Mouse (Mus musculus): ENCODE data around the gene Treml1. TPM values are rescaled to one million over a fixed set of nuclear protein-coding genes. Genes with fewer than 3 reads are reported as not detected.

Gene Treml1
- polyA plus RNA-seq, 1 experiment from 2014 or later, result 0.18 TPM

GRCm38 (mm10) chr17:48410299-48410785 is 50.6 kb downstream of the Treml1 start:
- no peaks in the 10 kb centered on the region for H3K9me3 ChIP-seq (ENCODE audit: control insufficient read depth, low read length)
- peaks cover 33% of the 10 kb centered on the region for H3K4me1 ChIP-seq (replicated peaks; ENCODE audit: control insufficient read depth, insufficient read depth, low read length)
- 0% methylated on average over 13 of the region's 13 CpGs for WGBS
- ATAC-seq, result peak; percentile 6
- H3K9ac ChIP-seq (replicated peaks; ENCODE audit: low read depth, low read length), result peak overlapping the region; percentile 80
- H3K27ac ChIP-seq (ENCODE audit: low read length), result peak overlapping the region; percentile 98
- no peaks in the 10 kb centered on the region for H3K27me3 ChIP-seq (replicated peaks; ENCODE audit: control insufficient read depth, insufficient read depth, low read length)
- peak overlapping the region; percentile 88 for H3K4me2 ChIP-seq (ENCODE audit: low read length)
- H3K36me3 ChIP-seq (ENCODE audit: control insufficient read depth, insufficient read depth), result no peaks in the 10 kb centered on the region; the same call in 1 of the 2 replicates
- H3K4me3 ChIP-seq (replicated peaks; ENCODE audit: low read length), result peak overlapping the region; percentile 72

GRCm38 (mm10) chr17:48411241-48411640 is 51.5 kb downstream of the Treml1 start:
- H3K4me2 ChIP-seq (ENCODE audit: low read length), result peak overlapping the region; percentile 88
- peak overlapping the region; percentile 72 for H3K4me3 ChIP-seq (replicated peaks; ENCODE audit: low read length)
- ATAC-seq, result no peak
- H3K9ac ChIP-seq (replicated peaks; ENCODE audit: low read depth, low read length), result peak overlapping the region; percentile 80
- no peak overlapping the region for H3K27ac ChIP-seq (ENCODE audit: low read length)
- no peaks in the 10 kb centered on the region; the same call in 1 of the 2 replicates for H3K36me3 ChIP-seq (ENCODE audit: control insufficient read depth, insufficient read depth)
- 38% methylated on average over 8 of the region's 8 CpGs for whole genome bisulfite sequencing
- peaks cover 33% of the 10 kb centered on the region for H3K4me1 ChIP-seq (replicated peaks; ENCODE audit: control insufficient read depth, insufficient read depth, low read length)
- H3K9me3 ChIP-seq (ENCODE audit: control insufficient read depth, low read length), result no peaks in the 10 kb centered on the region
- H3K27me3 ChIP-seq (replicated peaks; ENCODE audit: control insufficient read depth, insufficient read depth, low read length), result no peaks in the 10 kb centered on the region

GRCm38 (mm10) chr17:48416011-48416410 is 56.3 kb downstream of the Treml1 start:
- Histone ChIP-seq H3K27ac (ENCODE audit: low read length) (no peak overlapping the region), H3K4me3 (replicated peaks; ENCODE audit: low read length) (no peak overlapping the region), H3K4me2 (ENCODE audit: low read length) (no peak overlapping the region), H3K36me3 (ENCODE audit: control insufficient read depth, insufficient read depth) (no peaks in the 10 kb centered on the region; the same call in 1 of the 2 replicates), H3K9me3 (ENCODE audit: control insufficient read depth, low read length) (no peaks in the 10 kb centered on the region), H3K4me1 (replicated peaks; ENCODE audit: control insufficient read depth, insufficient read depth, low read length) (peaks cover 11% of the 10 kb centered on the region), H3K27me3 (replicated peaks; ENCODE audit: control insufficient read depth, insufficient read depth, low read length) (no peaks in the 10 kb centered on the region), H3K9ac (replicated peaks; ENCODE audit: low read depth, low read length) (no peak overlapping the region)
- ATAC-seq, result no peak
- 80% methylated on average over 7 of the region's 7 CpGs for WGBS

Other genes with a start within 250 kb of the Treml1 start
- not detected in 2 replicates for gene 9830107B12Rik, start 213.6 kb upstream of the Treml1 start, polyA plus RNA-seq (2015; fragmentation: Nextera tagmentation; extraction: Ambion mirVana)
- gene A530064D06Rik, start 192.6 kb upstream of the Treml1 start, polyA plus RNA-seq (2015; fragmentation: Nextera tagmentation; extraction: Ambion mirVana), result not detected in 2 replicates
- gene Trem1, start 127.1 kb upstream of the Treml1 start, polyA plus RNA-seq (2015; fragmentation: Nextera tagmentation; extraction: Ambion mirVana), result not detected in 2 replicates
- gene Trem3, start 112.1 kb upstream of the Treml1 start, polyA plus RNA-seq (2015; fragmentation: Nextera tagmentation; extraction: Ambion mirVana), result not detected in 2 replicates
- not detected in 2 replicates for gene Treml4, start 95.6 kb upstream of the Treml1 start, polyA plus RNA-seq (2015; fragmentation: Nextera tagmentation; extraction: Ambion mirVana)
- gene Treml2, start 60.4 kb upstream of the Treml1 start, polyA plus RNA-seq (2015; fragmentation: Nextera tagmentation; extraction: Ambion mirVana), result 0.10 TPM in 1 of 2 replicates, not detected in the other
- gene B430306N03Rik, start 43.8 kb upstream of the Treml1 start, polyA plus RNA-seq (2015; fragmentation: Nextera tagmentation; extraction: Ambion mirVana), result not detected in 2 replicates
- 2.9 and 3.4 TPM in 2 replicates for gene Trem2, start 13.5 kb upstream of the Treml1 start, polyA plus RNA-seq (2015; fragmentation: Nextera tagmentation; extraction: Ambion mirVana)
- gene Nfya, start 50.0 kb downstream of the Treml1 start, polyA plus RNA-seq (2015; fragmentation: Nextera tagmentation; extraction: Ambion mirVana), result 19.7 and 21.8 TPM in 2 replicates
- 49.1 and 54.5 TPM in 2 replicates for gene Oard1, start 50.1 kb downstream of the Treml1 start, polyA plus RNA-seq (2015; fragmentation: Nextera tagmentation; extraction: Ambion mirVana)
- 0.29 and 0.43 TPM in 2 replicates for gene Apobec2, start 73.0 kb downstream of the Treml1 start, polyA plus RNA-seq (2015; fragmentation: Nextera tagmentation; extraction: Ambion mirVana)
- 2.0 and 2.5 TPM in 2 replicates for gene Tspo2, start 91.6 kb downstream of the Treml1 start, polyA plus RNA-seq (2015; fragmentation: Nextera tagmentation; extraction: Ambion mirVana)
- gene Unc5cl, start 95.0 kb downstream of the Treml1 start, polyA plus RNA-seq (2015; fragmentation: Nextera tagmentation; extraction: Ambion mirVana), result 0.19 TPM in 1 of 2 replicates, not detected in the other